Mouse (Mus musculus) liver, adult 2 months (tissue): ENCODE data around the gene Ndnf.

Source experiments
- CTCF ChIP-seq: fragments of 200-500 bp; IDR thresholded peaks from 2 replicates; pipeline ENCODE4 v1.5.1; 2011; ENCODE audit warnings: low read depth, low read length, control low read depth
- POLR2A ChIP-seq: fragments of 200-500 bp; IDR thresholded peaks from 2 replicates; pipeline ENCODE4 v1.6.1; 2011; ENCODE audit warnings: low read length, control low read depth; ENCODE audit not compliant: insufficient read depth; ENCODE audit errors: extremely low read depth

DNA sequence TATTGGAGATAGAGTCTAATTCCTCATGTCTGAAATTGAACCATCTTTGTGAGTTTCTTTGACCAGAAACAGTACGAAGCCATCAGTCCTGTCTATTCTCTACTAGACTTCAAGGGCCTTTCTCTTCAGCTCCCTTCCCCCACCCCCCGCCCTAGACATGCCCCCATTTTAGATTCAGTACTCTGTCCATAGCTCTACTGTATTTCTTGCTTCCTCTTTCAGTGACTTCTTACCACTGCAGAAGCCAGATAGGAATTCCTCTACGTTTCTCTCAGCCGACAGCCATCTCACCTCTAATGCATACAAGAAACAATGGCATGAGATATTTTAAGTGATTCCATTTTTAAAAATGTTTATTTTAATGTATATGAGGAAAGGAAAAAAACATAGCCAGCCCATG, 10.1 kb upstream of the Ndnf start:
- no peak for TF ChIP-seq POLR2A
- TF ChIP-seq CTCF = no peak
